Mouse (Mus musculus) heart, postnatal 0 days (tissue): ENCODE measurements at regions not wholly inside any gene's neighbourhood (a gene's known extent, or its start where the extent isn't known, plus 50 kb on each side); places are given as distances from the start of the nearest gene placed in this dataset.

Source experiments
- CTCF ChIP-seq: IDR thresholded peaks from 2 replicates; pipeline ENCODE4 v1.5.1; 2016; ENCODE audit warnings: antibody characterized with exemption, control low read depth, low read depth
- EP300 ChIP-seq: IDR thresholded peaks from 2 replicates; pipeline ENCODE4 v1.6.1; 2016; ENCODE audit warnings: antibody characterized with exemption, low read depth

GRCm38 (mm10) chr9:93948671-93949070, 589.2 kb downstream of the 1190002N15Rik start:
- TF ChIP-seq CTCF (no peak), EP300 (no peak)
